Mouse (Mus musculus): ENCODE results near the gene Ldhal6b.

DNA sequence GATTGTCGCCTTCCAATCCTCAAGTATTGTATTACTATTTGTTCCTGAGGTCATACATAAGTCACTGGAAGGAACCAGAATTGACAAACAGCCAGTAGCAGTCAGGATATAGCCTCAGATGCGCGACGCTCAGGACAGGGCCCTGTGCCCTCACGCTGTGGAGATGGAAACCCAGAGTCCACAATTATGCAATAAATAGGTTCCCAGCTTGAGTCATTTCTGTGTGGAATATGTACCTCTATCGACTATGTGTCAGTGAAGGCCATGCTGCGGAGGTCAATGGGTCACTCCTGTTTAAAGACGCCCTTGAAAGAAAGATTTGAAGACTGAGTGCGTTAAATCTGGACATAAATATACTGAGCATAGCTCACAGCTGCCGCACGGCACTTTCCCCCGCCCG is 5.2 kb downstream of the Ldhal6b start:
- TF ChIP-seq CTCF (IDR thresholded peaks at IDR 0.05; ENCODE audit: low read depth) (no peak), EP300 (IDR thresholded peaks at IDR 0.05; ENCODE audit: low read depth) (no peak)

All from heart, postnatal 0 days (tissue).